Mouse (Mus musculus): Measurements from ENCODE around the gene Rapgef2. TPM values are rescaled to one million over a fixed set of nuclear protein-coding genes. Genes with fewer than 3 reads are reported as not detected.

Rapgef2 gene
- total RNA-seq, 2 experiments from 2014 or later = 149 to 153 TPM

DNA sequence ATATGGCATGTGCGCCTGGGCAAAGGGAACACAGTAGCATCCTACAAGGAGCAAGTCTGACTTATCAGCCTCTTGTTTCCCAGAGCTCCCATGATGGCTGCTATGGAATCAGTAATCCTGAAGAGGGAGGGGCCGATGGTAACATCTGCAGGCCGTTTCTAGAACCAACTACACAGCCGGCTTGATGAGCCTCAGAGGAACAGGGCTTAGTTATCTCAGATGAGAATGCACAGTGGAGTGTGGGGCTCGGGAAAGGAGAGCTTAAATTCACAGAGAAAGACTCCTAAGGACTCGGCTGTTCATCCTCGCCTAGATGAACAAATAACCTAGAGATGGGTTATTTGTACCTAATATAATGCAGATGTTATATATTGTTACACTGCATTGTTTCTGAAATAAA is 164.9 kb downstream of the Rapgef2 start:
- DNase-seq (ENCODE audit: extremely low spot score in 1 of 2, low spot score in 1 of 2) = no peak

GRCm38 (mm10) chr3:79119983-79120382 is 166.3 kb downstream of the Rapgef2 start:
- DNase-seq (ENCODE audit: extremely low spot score in 1 of 2, low spot score in 1 of 2) = no peak

DNA sequence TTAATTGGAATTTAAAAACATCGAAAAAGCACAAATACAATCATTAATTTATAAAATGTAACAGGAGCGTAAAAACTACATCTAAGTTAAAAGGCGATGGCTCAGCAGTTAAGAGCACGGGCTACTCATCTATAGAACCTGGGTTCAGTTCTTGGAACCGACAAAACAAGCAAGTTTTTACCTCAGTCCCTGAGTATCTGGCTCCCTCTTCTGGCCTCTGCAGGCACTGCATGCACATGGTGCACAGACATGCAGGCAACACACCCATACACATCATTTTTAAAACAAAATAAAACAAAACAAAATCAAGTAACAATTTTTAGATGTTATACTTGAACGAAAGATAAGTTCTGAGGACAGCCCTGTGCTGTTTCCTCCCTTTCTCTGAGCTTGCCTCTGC is 176.2 kb downstream of the Rapgef2 start:
- peak in 1 of 2 experiments; percentile 30 for DNase-seq (ENCODE audit: extremely low spot score in 1 of 2, low spot score in 1 of 2)

GRCm38 (mm10) chr3:79108246-79108645 is 178.1 kb downstream of the Rapgef2 start:
- no peak for DNase-seq (ENCODE audit: extremely low spot score in 1 of 2, low spot score in 1 of 2)

GRCm38 (mm10) chr3:79106360-79106759 is 180.0 kb downstream of the Rapgef2 start:
- DNase-seq (ENCODE audit: extremely low spot score in 1 of 2, low spot score in 1 of 2) = no peak

DNA sequence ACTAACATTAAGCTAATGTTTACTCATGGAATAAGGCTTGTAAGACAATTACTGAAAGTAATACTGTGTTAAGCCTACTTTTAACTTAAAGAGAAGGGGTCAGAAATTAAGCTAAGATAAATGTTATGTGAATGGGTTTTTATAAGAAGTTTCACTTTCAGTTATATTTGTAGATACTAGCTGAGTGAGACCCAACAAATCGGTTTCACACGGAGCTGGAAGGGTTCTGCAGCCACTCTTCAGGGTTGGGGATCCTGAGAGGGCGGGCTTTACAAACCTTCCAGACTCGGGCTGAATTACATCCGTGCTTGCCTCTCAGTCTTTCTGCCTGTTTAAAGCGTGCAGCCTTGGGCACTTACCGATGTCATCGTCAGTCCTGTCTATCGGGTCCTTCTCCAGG is 182.7 kb downstream of the Rapgef2 start:
- no peak for DNase-seq (ENCODE audit: extremely low spot score in 1 of 2, low spot score in 1 of 2)

- DNase-seq (ENCODE audit: extremely low spot score in 1 of 2, low spot score in 1 of 2) = no peak
Observed at GRCm38 (mm10) chr3:79101737-79102136, 184.6 kb downstream of the Rapgef2 start.

DNA sequence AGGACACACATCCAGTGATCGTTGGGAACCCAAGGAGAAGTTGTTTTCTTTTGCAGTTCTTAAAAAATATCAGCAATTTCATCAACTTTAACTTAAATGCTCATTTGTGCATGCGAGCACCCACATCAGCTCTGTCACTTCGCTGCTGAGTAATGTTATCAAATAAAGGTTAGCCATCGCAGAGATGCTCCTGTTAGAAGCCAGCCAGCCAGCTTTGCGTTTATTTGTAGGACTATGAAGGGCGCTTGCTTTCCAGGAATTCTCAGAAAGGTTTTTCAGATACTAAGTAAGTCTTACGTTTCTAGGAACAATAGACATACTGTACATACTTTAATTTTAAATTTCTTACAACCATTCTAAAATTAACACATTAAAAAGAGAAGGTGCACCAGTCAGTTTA is 185.5 kb downstream of the Rapgef2 start:
- no peak for DNase-seq (ENCODE audit: extremely low spot score in 1 of 2, low spot score in 1 of 2)

DNA sequence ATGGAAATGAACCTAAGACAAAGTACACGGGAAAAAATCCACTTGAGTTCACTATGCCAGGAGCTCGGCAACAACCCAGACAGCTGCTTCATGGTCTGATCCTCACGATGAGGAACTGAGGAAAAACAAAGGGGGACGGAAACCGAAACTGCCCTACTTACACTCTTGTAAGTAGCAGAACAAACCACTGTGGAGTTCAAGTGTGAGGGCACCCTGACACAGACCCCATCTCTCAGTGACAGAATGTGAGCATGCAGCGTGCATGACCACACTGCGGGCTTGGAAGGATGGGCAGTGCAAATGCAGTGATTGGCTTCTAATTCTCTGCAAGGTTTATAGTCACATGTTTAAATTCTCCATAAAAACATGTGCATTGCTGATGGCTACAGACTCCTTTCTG is 197.2 kb downstream of the Rapgef2 start:
- no peak for DNase-seq (ENCODE audit: extremely low spot score in 1 of 2, low spot score in 1 of 2)

GRCm38 (mm10) chr3:79088461-79088860 is 197.9 kb downstream of the Rapgef2 start:
- DNase-seq (ENCODE audit: extremely low spot score in 1 of 2, low spot score in 1 of 2) = no peak

DNA sequence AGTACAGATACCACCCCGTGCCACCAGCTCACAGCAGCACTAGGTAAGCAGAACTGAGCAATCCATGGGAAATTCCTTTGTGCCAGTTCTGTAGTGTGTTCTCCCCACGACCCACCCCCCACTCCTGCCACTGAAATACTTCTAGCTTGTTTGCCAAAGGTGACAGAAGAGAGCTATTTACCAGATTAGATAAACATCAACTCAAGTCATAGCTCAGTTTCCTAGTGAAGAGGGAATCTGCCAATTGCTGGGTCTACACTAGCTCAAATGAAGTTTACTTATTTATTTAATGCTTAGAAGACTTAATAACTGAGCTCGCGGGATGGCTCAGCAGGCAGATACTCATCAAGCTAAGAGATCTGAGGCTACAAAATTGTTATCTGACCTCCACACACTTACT is 200.0 kb downstream of the Rapgef2 start:
- no peak for DNase-seq (ENCODE audit: extremely low spot score in 1 of 2, low spot score in 1 of 2)

GRCm38 (mm10) chr3:79083881-79084280 is 202.4 kb downstream of the Rapgef2 start:
- DNase-seq (ENCODE audit: extremely low spot score in 1 of 2, low spot score in 1 of 2) = no peak

GRCm38 (mm10) chr3:79083030-79083429 is 203.3 kb downstream of the Rapgef2 start:
- DNase-seq (ENCODE audit: extremely low spot score in 1 of 2, low spot score in 1 of 2) = no peak

- no peak for DNase-seq (ENCODE audit: extremely low spot score in 1 of 2, low spot score in 1 of 2)
Observed at GRCm38 (mm10) chr3:79079076-79079475, 207.2 kb downstream of the Rapgef2 start.

DNA sequence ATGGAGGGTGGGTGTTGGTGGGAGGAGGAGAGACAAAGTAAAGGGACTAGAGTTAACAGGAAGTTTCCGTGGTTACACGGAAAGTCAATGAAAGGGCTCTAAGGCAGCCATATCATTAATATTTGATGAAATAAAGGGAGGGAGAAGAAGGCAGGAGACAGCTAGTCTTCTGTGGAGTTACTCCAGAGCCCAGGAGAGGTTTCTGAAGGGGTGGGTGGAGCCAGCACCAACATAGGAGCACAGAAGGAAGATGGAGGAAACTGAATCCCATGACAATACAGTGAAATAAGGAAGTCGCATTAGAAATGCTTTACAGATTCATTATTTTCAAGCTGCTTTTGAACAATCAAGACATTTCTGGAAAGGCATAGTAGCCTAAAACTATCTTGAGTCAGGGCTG is 211.3 kb downstream of the Rapgef2 start:
- DNase-seq (ENCODE audit: extremely low spot score in 1 of 2, low spot score in 1 of 2) = no peak

GRCm38 (mm10) chr3:79073541-79074244 is 212.6 kb downstream of the Rapgef2 start:
- no peak for DNase-seq (ENCODE audit: extremely low spot score in 1 of 2, low spot score in 1 of 2)

- no peak for DNase-seq (ENCODE audit: extremely low spot score in 1 of 2, low spot score in 1 of 2)
Observed at GRCm38 (mm10) chr3:79071561-79071960, 214.8 kb downstream of the Rapgef2 start.

- DNase-seq (ENCODE audit: extremely low spot score in 1 of 2, low spot score in 1 of 2) = no peak
Observed at GRCm38 (mm10) chr3:79069891-79070290, 216.4 kb downstream of the Rapgef2 start.

- no peak for DNase-seq (ENCODE audit: extremely low spot score in 1 of 2, low spot score in 1 of 2)
Observed at GRCm38 (mm10) chr3:79068976-79069375, 217.3 kb downstream of the Rapgef2 start.

DNA sequence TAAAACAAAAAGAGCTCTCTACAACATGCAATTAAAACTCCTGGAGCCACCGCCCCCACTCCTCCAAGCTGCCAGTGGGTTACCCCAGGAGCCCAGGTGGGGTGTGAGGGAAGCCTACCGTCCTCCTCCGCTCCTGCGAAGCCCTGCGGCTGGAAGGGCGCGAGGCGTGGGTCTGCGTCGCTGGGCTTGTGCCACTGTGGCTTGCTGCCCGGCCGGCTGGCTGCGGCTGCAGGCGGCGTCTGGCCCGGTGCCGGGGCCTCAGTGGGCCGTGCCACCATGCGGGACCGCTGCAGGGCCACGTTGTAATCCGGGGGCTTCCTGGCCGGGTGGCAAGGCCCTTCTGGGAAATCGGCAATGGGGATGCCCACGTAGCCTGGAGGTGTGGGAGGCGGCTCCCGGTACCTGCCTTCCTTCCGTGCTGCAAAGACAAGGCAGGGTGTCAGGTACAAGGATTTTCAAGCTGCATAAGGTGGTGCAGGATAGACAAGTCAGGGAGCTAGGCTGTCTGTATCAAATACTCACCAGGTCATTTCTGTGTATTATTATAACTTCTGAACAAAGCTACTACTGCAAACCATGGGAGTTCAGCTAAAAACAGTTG is 219.8 kb downstream of the Rapgef2 start:
- DNase-seq (ENCODE audit: extremely low spot score in 1 of 2, low spot score in 1 of 2) = no peak

DNA sequence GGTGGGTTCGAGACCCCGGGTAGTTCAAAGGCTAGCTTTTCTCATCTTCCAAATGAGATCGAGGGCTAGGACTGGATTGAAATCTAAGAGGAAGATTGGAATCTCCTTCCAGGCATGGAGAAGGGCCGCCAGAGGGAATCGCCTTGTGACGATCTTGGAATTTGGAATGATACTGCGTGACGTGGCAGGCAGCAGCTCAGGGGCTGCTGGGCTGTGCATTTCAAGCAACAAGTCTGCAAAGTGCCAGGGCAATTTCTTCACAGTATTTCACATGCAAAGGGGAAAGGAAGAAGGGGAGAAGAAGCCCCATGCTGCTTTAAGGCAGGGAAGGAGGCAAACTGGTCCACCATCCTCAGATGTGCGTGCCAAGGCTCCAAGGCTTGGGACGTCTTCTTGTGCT is 222.2 kb downstream of the Rapgef2 start:
- no peak for DNase-seq (ENCODE audit: extremely low spot score in 1 of 2, low spot score in 1 of 2)

GRCm38 (mm10) chr3:79061426-79061825 is 224.9 kb downstream of the Rapgef2 start:
- DNase-seq (ENCODE audit: extremely low spot score in 1 of 2, low spot score in 1 of 2) = no peak

Data from layer of hippocampus, postnatal 25 days (tissue).